Mouse (Mus musculus) myocyte (in vitro differentiated cells): ENCODE data around the gene Egfl7. TPM values are rescaled to one million over a fixed set of nuclear protein-coding genes. Genes with fewer than 3 reads are reported as not detected.

Experiments used
- H3K27me3 ChIP-seq: one replicate; pipeline ENCODE4 v1.6.1; 2011; ENCODE audit not compliant: control insufficient read depth, insufficient read depth, insufficient read length
- H3K36me3 ChIP-seq: one replicate; pipeline ENCODE4 v1.6.1; 2011; ENCODE audit not compliant: control insufficient read depth, insufficient read depth
- H3K4me2 ChIP-seq: one replicate; pipeline ENCODE4 v1.6.1; 2011; ENCODE audit warnings: low read depth, control low read depth
- H3K4me3 ChIP-seq: one replicate; pipeline ENCODE4 v1.5.1; 2011; ENCODE audit warnings: mild to moderate bottlenecking, control low read depth, moderate library complexity
- H3K79me2 ChIP-seq: one replicate; pipeline ENCODE4 v1.6.1; 2011; ENCODE audit not compliant: control insufficient read depth, insufficient read depth
- H3ac ChIP-seq: one replicate; pipeline ENCODE4 v1.6.1; 2011; ENCODE audit not compliant: control insufficient read depth, insufficient read length
- CEBPB ChIP-seq: IDR thresholded peaks from 2 replicates; pipeline ENCODE4 v1.6.1; 2011; ENCODE audit warnings: mild to moderate bottlenecking, moderate library complexity; ENCODE audit not compliant: poor library complexity, insufficient read depth, severe bottlenecking
- E2F4 ChIP-seq: IDR thresholded peaks from one replicate; pipeline ENCODE4 v1.6.1; 2011; ENCODE audit warnings: mild to moderate bottlenecking, control low read depth, moderate library complexity; ENCODE audit not compliant: insufficient read depth
- MAX ChIP-seq: IDR thresholded peaks from one replicate; pipeline ENCODE4 v1.6.1; 2011; ENCODE audit warnings: low read depth, mild to moderate bottlenecking, control low read depth
- MYOD1 ChIP-seq, 3 experiments: IDR thresholded peaks; one replicate each; pipeline ENCODE4 v1.6.1; 2011; ENCODE audit warnings: control low read depth in 2 of 3, low read depth in 2 of 3, mild to moderate bottlenecking in 2 of 3, moderate library complexity in 1 of 3; ENCODE audit not compliant: insufficient read length in 2 of 3, control insufficient read depth in 1 of 3
- MYOG ChIP-seq, 3 experiments: IDR thresholded peaks; one replicate each; pipeline ENCODE4 v1.6.1; 2011; ENCODE audit warnings: control low read depth in 2 of 3, low read depth in 2 of 3, mild to moderate bottlenecking in 2 of 3; ENCODE audit not compliant: insufficient read length in 2 of 3, control insufficient read depth in 1 of 3, insufficient read depth in 1 of 3
- POLR2A ChIP-seq: IDR thresholded peaks from one replicate; pipeline ENCODE4 v1.6.1; 2011; ENCODE audit warnings: low read depth, mild to moderate bottlenecking, control low read depth, moderate library complexity; ENCODE audit not compliant: insufficient read length
- POLR2AphosphoS2 ChIP-seq: IDR thresholded peaks from one replicate; pipeline ENCODE4 v1.6.1; 2011; ENCODE audit warnings: low read depth, control low read depth; ENCODE audit not compliant: insufficient read length
- REST ChIP-seq: IDR thresholded peaks from one replicate; pipeline ENCODE4 v1.6.1; 2011; ENCODE audit warnings: mild to moderate bottlenecking, control low read depth, moderate library complexity; ENCODE audit not compliant: insufficient read depth, insufficient read length
- SRF ChIP-seq: IDR thresholded peaks from one replicate; pipeline ENCODE4 v1.6.1; 2011; ENCODE audit warnings: low read depth; ENCODE audit not compliant: control insufficient read depth, insufficient read length
- TCF12 ChIP-seq: IDR thresholded peaks from one replicate; pipeline ENCODE4 v1.6.1; 2011; ENCODE audit warnings: mild to moderate bottlenecking, control low read depth; ENCODE audit not compliant: poor library complexity, insufficient read depth, severe bottlenecking
- TCF3 ChIP-seq: IDR thresholded peaks from one replicate; pipeline ENCODE4 v1.6.1; 2011; ENCODE audit warnings: low read depth, control low read depth; ENCODE audit not compliant: insufficient read length
- USF1 ChIP-seq: IDR thresholded peaks from one replicate; pipeline ENCODE4 v1.6.1; 2011; ENCODE audit warnings: low read depth, mild to moderate bottlenecking, control low read depth, moderate library complexity
- polyA plus RNA-seq: library from polyadenylated mRNA; unstranded; fragments of >200 nt; fragmentation: generic; extraction: Trizol; gene quantifications from one replicate; pipeline ENCODE4 v1.2.1, GENCODE M21; 2012; ENCODE audit warnings: missing spikeins

The Egfl7 gene
- polyA plus RNA-seq, 1 experiment, result 2.7 TPM

DNA sequence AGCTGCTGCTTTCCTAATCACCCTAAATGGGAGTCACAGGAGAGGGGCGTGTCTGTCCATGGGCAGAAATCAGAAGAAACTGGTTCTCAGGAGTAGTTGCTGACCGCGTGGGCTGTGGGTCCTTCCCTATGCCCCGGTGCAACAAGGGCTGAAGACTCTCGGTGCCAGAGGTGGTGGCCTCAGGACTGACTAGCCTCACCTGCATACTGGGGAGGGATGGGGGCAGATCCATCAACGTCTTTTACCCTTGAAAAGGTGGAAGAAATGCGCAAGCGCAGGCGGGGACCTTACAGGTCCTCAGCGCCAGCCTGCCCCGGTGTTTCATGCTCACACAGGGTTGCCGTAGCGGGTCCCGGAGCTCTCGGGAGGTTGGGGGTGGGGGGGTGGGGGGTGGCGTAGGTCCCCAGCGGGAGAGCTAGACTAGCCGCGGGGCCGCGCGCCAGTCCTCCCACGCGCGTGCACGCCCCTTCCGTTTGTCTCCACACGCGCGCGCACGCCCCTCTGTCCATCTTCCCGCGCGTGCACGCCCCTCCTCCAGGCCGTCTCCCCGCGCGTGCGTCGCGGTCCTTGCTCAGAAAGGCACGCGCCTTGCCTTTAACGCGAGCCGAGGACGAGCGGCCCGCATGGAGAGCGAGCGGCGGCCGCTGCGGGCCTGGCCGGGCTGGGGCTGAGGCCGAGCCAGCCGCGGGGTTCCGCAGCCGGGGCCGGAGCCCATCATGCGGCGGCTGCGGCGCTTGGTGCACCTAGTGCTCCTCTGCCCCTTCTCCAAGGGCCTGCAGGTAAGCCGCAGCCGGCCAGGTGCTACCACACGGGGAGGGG is 48.3 kb downstream of the Egfl7 start, which contains the start of gene Fam69b:
TSS of gene Fam69b (plus strand) at position 537 of the 819 bp plus-strand sequence.
- no peaks in the 10 kb centered on the region for H3K79me2 ChIP-seq
- H3K36me3 ChIP-seq, result no peaks in the 10 kb centered on the region
- TF ChIP-seq POLR2A (peak; percentile 23), POLR2AphosphoS2 (no peak), MYOD1 (IDR thresholded peaks at IDR 0.05; ENCODE audit: control insufficient read depth in 1 of 3, insufficient read length in 2 of 3, low read depth in 2 of 3) (peak in 1 of 3 experiments; percentile 5)
- peak within 1 kb of the TSS; percentile 55 for H3ac ChIP-seq
- H3K27me3 ChIP-seq, result no peaks in the 10 kb centered on the region
- H3K4me3 ChIP-seq, result no peak within 1 kb of the TSS
- peak within 1 kb of the TSS; percentile 75 for H3K4me2 ChIP-seq

DNA sequence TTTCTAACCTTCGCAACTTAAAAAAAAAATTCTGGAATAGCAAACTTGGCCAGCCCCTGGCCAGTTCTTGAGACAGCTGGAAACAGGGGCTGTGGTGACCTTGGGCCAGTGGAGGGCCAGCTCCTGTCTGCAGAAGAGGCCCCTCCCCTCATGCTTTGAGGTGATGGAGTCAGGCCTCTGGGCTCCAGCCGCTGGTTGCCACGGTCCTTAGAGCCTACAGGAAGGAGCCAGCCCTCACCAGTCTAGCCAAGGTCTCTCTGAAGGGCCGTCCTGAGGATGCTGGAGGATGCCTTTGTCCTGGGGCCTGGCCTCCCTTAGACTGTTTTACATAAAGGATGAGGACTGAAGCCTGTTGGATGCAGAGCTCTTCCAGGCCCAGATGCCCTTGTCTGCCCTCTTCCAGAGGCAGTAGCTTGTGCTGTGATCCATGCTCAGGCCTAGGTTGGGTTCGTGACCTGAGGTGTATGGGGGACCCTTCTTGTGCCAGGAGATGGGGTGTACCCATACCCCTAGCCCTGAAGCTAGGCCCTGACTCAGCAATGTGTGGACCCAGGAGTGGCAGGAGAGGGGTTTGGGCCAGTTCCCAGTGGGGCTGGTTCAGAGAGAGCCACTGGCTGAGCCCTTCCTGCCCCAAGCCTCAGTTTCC is 49.1 kb downstream of the Egfl7 start:
- TF ChIP-seq SRF, result no peak
- no peak for TF ChIP-seq TCF12
- TF ChIP-seq POLR2A, result no peak
- no peak for TF ChIP-seq TCF3
- no peak for TF ChIP-seq REST
- no peak for TF ChIP-seq MYOG (IDR thresholded peaks at IDR 0.05; ENCODE audit: control insufficient read depth in 1 of 3, insufficient read depth in 1 of 3, insufficient read length in 2 of 3, low read depth in 2 of 3)
- no peak for TF ChIP-seq MYOD1 (IDR thresholded peaks at IDR 0.05; ENCODE audit: control insufficient read depth in 1 of 3, insufficient read length in 2 of 3, low read depth in 2 of 3)
- no peak for TF ChIP-seq POLR2AphosphoS2
- no peak for TF ChIP-seq USF1
- TF ChIP-seq CEBPB, result no peak
- TF ChIP-seq MAX, result no peak
- TF ChIP-seq E2F4, result no peak

DNA sequence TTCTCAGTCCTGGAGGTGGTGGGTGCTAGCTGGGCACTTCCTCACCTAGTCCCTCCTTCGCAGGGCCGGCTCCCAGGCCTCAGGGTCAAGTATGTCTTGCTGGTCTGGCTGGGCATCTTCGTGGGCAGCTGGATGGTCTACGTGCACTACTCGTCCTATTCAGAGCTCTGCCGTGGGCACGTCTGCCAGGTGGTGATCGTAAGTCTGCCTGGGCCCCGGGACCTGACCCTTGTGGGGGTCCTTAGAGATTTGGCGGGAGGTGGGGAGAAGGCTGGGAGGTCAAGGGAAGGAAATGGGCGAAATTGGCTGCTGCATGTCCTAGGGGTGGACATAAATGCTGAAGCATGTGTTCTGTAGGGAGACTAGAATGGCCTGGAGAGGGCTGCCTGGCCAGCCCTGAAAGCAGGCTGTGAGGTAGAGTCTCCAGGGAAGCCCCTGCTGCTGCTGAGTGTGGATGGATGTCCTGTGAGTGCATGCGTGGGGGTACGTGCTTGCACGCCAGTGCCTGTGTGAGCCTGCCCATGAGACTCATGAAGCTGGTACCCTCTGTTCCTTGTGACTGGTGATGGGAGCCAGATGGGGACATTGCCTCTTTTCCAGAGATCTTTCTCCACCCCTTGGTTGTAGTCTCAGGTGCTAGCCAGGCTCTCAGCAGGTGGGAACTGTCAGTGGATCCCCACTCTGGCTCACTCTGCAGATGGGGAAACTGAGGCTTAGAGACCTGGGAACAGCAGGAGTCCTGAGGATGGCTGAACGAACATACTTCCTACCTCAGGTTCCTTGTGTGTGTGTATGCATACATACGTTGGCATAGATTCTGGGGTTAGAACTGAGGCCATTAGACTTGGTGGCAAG is 53.0 kb downstream of the Egfl7 start:
- H3K27me3 ChIP-seq, result no peaks in the 10 kb centered on the region
- H3K4me3 ChIP-seq, result no peak overlapping the region
- no peak overlapping the region for H3K4me2 ChIP-seq
- TF ChIP-seq E2F4 (no peak), POLR2AphosphoS2 (peak; percentile 92), POLR2A (peak; percentile 22)
- no peak overlapping the region for H3ac ChIP-seq
- peaks cover 15% of the 10 kb centered on the region for H3K36me3 ChIP-seq
- peaks cover 7% of the 10 kb centered on the region for H3K79me2 ChIP-seq

More for the DNA sequence above, 49.1 kb downstream of the Egfl7 start:
- H3K79me2 ChIP-seq, result no peaks in the 10 kb centered on the region
- no peaks in the 10 kb centered on the region for H3K27me3 ChIP-seq
- H3K4me2 ChIP-seq, result peak overlapping the region; percentile 75
- no peak overlapping the region for H3K4me3 ChIP-seq
- H3K36me3 ChIP-seq, result no peaks in the 10 kb centered on the region
- H3ac ChIP-seq, result peak overlapping the region; percentile 55

DNA sequence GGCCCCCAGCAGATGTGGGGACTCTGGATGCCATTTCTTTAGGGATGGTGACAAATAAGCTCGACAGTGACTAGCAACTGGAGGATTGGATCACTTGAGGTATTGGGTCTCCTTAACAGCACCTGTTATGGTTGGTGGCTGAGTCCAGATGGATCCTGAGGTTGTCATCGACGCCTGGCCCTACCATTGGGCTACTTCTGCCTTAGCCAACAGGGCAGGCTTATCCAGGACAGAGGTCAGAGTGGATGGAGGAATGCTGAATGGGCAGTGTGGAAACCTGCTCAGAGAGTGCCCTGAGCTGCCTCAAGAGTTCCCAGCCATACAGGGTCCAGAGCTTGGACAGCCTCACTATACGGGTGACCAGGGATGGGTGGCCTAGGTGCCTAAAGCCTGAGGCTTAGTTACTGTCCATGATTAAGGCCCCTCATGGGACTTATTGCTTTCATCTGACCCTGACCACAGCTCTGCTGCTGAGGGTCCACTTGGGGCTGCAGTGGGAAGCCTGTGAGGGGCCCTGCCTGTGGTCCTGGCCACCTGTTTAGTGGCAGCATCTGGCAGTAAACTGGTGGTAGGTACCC is 54.2 kb downstream of the Egfl7 start:
- Histone ChIP-seq H3K4me2 (no peak overlapping the region), H3K4me3 (no peak overlapping the region), H3ac (no peak overlapping the region), H3K79me2 (peaks cover 20% of the 10 kb centered on the region), H3K36me3 (peaks cover 24% of the 10 kb centered on the region), H3K27me3 (no peaks in the 10 kb centered on the region)
- TF ChIP-seq POLR2AphosphoS2 (peak; percentile 87), CEBPB (no peak), SRF (no peak), USF1 (no peak), MAX (no peak), MYOD1 (IDR thresholded peaks at IDR 0.05; ENCODE audit: control insufficient read depth in 1 of 3, insufficient read length in 2 of 3, low read depth in 2 of 3) (no peak), POLR2A (peak; percentile 13), TCF3 (no peak), REST (no peak), MYOG (IDR thresholded peaks at IDR 0.05; ENCODE audit: control insufficient read depth in 1 of 3, insufficient read depth in 1 of 3, insufficient read length in 2 of 3, low read depth in 2 of 3) (no peak), E2F4 (no peak), TCF12 (no peak)
